Mouse (Mus musculus) cerebellum, adult 11 months (tissue): ENCODE data around the gene Uggt2.

Experiments used
- DNase-seq: peaks from one replicate; pipeline ENCODE4 v3.0.0; 2022

Gene Uggt2

GRCm38 (mm10) chr14:119098851-119099569 lies at the start of gene Uggt2:
Gene Uggt2, minus strand, starts transcription at chr14:119099430.
- peak; percentile 94 for DNase-seq

- no peak for DNase-seq
Observed at GRCm38 (mm10) chr14:119139381-119139950, 40.2 kb upstream of the Uggt2 start.

DNA sequence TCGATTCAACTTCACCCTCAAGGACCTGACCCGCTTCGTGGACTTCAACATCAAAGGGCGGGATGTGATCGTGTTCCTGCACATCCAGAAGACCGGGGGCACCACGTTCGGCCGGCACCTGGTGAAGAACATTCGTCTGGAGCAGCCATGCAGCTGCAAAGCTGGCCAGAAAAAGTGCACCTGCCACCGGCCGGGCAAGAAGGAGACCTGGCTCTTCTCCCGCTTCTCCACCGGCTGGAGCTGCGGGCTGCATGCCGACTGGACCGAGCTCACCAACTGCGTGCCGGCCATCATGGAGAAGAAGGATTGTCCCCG lies 39.5 kb upstream of the Uggt2 start:
- peak; percentile 36 for DNase-seq

- DNase-seq = peak; percentile 27
Observed at GRCm38 (mm10) chr14:119137906-119138785, 38.9 kb upstream of the Uggt2 start, which contains the start of gene Hs6st3. Gene Hs6st3, plus strand, starts transcription at chr14:119138341.

DNA sequence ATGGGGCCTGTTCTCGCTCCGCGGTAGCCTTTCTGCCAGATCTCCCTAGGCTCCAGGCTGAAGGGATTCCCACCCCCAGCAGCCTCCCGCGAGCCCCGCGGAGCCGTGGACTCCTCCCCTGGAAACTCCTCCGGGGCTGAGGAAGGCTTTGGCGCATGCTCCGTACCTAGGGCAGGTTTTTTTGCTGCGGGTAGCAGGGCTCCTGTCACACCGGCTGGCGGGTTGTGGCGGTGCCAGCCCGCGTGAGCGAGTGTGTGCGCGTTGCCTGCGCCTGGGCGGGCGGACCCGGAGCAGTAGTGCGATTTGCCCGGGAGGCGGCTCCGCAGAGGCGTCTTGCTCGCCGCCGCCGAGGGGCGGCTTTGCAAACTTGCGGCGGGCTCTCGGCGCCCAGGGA lies 38.3 kb upstream of the Uggt2 start:
- DNase-seq = peak; percentile 87

DNA sequence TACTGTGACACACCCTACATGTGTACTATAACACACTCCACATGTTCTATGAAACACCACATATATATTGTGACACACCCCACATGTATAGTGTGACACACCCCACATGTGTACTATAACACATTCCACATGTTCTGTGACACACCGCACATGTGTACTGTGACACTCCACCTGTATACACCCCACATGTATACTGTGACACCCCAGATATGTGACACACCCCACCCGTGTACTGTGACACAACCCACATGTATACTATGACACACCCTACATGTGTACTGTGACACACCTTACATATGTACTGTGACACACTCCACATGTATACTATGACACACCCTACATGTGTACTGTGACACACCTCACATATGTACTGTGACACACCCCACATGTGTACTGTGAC lies 28.1 kb upstream of the Uggt2 start:
- no peak for DNase-seq

DNA sequence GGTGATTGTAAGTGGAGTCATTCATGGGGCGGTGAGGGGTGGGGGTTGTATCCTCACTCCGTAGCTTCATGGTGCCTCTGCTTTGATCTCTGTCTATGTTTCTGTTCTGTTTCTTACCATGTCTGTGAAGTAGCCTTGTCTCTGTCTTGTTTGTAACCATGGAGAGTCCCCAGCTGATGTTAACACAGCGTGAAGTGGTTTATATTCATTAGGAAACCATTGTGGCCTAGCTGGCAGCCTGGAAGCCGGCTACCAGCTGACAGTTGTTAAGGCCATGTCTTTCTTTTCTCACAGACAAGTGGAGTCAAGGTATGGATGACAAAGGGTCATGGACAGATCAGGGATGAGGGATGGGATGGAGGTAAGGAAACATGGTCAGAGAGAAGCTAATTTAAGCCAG lies 26.6 kb upstream of the Uggt2 start:
- DNase-seq = no peak

GRCm38 (mm10) chr14:119124061-119124460 lies 24.8 kb upstream of the Uggt2 start:
- DNase-seq = no peak

DNA sequence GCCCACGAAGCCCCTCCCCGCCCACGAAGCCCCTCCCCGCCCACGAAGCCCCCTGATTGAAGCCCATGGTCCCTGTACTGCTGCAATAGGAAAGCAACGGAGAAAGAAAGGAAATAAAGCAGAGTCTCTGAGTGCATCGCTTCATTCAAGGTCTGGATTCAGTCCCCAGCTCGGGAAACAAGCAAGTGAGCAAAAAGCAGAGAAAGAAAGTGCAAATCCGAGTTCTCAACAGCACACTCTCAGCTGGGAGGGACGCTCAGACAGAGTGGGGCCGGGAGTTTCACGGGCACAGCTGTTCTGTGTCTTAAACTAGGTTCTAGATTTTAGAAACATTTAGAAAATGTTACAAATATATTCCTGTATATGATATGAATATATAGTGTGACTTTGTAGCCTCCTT lies 24.4 kb upstream of the Uggt2 start:
- DNase-seq = no peak

DNA sequence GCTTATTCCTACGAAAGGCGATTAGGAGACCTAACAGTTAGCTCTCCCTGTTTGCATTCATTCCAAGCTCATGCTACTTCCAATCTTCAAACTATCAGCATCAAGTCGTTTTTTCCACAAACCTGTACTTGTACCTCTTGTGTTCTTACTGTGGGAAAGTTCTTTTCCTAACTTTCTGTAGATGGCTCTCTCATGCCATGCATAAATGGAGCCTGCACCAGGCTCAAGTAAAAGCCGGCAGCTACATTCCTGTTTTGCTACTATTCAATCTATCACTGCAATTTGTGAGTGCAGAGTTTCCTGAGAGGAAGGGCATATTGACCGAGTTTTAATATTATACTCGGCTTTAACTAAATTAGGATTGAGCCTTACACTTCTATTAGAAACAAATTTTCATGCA lies 13.3 kb upstream of the Uggt2 start:
- no peak for DNase-seq

DNA sequence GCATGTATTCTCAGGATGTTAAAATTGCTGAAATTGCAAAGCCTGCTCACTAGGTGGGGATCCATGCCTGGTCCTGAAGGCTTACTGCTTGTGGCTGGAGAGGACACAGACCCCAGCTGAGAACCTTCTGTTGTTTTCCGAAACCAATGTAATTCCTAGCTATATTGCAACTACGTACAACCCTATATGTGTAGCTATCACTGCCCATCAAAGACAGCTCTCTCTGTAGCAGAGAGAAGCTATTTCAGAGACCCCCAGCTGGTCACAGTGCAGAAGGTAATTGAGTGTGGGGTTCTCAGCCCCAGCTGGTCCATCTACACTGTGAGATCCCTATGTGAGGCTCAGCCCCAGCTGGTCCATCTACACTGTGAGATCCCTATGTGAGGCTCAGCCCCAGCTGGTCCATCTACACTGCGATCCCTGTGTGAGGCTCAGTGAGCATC lies 10.6 kb upstream of the Uggt2 start:
- no peak for DNase-seq

GRCm38 (mm10) chr14:119108776-119109301 lies 9.6 kb upstream of the Uggt2 start:
- no peak for DNase-seq

GRCm38 (mm10) chr14:119107591-119107990 lies 8.4 kb upstream of the Uggt2 start:
- peak; percentile 11 for DNase-seq

DNA sequence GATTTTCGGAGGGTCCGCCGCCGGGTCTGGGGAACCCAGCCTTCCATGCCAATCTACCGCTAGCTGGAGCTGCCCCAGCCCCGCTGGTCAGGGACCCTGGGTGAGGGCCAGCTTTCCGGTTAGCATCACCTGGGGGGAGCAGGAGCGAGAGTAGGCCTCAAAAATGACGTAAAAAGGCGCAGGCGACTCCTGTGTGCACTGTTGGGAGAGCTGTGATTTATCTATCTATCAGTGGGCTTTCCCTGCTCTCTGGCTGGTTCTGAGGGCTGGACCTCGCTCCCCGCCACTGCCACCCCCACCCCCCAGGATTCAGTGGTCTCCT lies 301 bp upstream of the Uggt2 start:
- no peak for DNase-seq

DNA sequence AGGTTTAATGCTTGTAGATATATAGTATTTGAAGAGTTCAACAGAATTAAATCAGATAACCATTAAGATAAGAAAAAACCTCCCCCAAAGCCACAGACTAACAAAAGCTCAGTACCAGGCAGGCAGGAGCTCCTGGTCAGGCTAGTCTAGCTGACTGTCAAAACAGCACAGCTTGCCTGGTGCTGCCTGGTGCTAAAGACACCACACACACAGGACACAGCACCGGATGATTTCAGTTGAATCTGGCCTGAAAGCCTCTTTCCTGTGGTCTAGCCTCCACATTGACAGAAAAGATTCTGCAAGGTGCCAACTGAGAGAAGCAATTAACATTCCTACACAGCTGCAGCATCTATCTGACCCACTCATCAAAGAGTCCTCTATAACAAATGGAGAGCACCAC lies 37.4 kb downstream of the Uggt2 start:
- no peak for DNase-seq

DNA sequence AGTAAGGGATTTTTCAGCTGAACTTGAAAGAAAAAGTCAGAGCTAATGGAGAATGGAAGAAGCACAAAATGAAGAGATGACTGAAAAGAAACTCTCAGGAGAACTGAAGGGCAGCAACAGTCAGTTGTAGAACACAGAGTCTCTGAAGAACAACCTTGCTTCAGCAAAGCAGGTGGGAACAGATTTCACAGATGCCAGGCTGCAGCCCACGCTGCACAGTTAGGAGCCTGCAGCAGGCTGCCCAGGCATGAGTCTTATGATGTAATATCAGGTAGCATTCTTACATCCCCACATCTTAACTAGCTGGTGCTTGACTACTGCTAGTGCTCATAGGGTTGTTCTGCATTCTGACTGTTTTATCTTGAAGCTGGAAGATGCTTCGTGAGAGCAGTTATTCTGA lies 38.5 kb downstream of the Uggt2 start:
- DNase-seq = no peak

GRCm38 (mm10) chr14:119057014-119057413 lies 42.2 kb downstream of the Uggt2 start:
- no peak for DNase-seq

DNA sequence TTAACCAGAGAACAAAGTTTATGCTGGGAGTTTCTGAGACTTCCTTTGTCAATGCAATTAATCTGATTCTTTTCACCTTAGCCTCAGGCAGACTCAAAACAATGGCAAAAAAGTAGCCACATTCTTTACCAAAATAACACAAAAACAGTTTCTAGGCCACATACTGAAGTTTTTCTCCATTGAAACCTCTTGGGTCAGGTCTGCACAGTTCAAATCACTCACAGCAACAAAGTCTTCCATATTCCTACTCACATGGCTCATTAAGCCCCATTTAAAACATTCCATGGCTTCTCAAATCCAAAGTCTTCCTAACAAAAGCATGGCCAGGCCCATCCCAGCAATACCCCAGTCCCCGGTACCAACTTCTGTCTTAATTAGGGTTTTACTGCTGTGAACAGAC lies 46.3 kb downstream of the Uggt2 start:
- no peak for DNase-seq

- DNase-seq = no peak
Observed at GRCm38 (mm10) chr14:119052361-119052760, 46.9 kb downstream of the Uggt2 start.

GRCm38 (mm10) chr14:119043765-119044164 lies 55.5 kb downstream of the Uggt2 start:
- DNase-seq = no peak

DNA sequence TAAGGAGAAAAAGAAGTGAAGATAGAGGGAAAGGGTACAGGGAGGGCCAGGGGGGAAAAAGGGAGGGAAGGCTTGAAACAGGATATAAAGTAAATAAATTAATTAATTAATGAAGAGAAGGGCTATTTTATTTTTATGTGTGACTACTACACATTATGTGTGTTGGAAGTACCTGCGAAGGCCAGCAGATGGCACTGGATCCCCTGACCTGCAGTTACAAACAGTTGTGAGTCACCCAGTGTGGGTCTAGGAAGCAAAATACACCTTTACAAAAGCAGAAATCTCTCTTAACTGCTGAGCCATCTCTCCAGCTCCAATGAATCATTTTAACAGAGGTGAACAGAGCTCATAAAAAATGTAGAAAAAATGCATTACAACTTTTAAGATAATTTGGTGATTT lies 59.0 kb downstream of the Uggt2 start:
- peak; percentile 15 for DNase-seq

- no peak for DNase-seq
Observed at GRCm38 (mm10) chr14:119037755-119038154, 61.5 kb downstream of the Uggt2 start.

DNA sequence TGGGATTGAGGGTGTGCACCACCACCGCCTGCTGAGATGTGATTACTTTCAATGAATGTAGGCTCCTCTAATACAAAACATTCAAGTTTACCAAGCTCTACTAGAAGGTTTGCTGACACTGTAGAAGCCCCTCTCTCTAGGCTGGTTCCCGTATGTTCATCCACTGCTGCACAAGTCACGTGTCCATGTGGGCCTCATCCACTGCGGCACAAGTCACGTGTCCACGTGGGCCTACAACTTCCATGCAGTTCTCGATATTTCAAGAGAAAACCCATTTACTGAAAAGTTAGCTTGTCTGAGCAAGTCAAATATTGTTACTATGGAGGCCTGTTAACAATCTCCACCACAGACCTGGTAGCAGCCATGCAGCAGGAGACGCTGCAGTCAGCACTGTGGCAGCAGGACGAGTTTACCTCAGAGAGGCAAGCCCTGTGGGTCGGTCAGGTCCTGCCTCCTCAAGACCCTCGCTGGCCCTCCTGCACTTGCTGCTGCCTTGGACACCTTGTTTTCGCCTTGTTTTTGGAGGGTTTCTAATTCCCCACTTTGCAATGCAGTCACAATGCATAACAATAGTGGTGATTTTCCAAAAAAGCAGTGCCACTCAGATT lies 62.0 kb downstream of the Uggt2 start:
- DNase-seq = no peak
